Mouse (Mus musculus): ENCODE results near the gene Eif4e3.

Eif4e3 gene

DNA sequence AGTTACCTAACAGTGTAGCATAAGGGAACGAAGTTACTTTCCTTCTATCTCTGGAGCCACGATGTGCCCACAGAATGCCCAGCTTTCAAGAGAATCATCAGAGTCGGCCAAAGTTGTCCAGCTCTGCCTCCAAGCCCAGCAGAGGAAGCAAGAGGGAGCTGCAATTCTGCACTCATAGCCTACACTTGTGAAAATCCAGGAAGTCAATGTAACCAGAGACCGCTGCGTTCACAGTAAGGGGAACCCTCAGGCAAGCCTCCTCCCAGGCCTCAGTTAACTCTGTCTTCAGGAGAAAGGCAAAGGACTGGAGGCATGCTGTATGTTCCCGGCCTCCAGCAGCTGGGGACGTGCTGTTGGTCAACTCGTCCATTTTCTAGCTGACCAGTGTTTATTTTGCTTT lies 719 bp upstream of the Eif4e3 start:
- intact Hi-C loops (cut with DNase I), result no loop called here

DNA sequence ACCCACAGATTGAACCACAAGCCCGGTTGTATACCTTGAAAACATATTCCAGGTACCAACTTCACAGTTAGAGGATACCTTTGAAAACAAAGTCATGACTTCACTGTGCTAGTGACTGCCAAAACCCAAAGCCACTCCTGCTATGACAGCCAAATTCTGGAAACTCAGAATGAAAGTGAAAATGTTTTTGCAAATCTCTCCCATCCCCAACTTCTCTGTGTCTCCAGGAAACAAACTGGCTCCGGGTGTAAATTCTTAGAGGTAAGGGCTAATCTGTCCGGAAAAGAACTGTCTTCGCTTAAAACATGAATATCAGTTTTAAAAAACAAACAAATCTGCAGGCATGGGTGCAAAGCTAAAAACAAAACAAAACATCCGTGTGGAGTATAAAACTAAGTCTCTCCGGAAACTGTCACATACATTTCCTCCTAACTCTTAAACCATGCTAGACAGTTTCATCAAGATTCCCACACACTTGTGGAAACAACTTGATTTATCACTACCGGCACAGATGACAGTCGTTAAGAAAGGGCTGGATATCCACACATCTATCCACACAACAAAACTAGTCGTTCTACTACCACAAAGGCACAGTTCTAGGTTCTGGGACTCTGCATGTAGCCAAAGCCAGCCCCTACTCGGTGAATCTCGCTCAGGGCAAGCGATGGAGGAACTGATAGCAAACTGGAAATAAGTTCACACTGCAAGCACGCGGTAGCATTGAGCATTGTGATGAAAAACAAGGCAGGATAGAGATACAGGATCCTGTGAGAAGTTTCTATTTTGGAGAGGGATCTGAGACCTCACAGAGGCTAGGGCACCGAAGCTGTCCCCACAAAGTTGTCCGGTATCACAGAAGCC lies 884 bp downstream of the Eif4e3 start:
- intact Hi-C loops (cut with DNase I), result no loop called here

DNA sequence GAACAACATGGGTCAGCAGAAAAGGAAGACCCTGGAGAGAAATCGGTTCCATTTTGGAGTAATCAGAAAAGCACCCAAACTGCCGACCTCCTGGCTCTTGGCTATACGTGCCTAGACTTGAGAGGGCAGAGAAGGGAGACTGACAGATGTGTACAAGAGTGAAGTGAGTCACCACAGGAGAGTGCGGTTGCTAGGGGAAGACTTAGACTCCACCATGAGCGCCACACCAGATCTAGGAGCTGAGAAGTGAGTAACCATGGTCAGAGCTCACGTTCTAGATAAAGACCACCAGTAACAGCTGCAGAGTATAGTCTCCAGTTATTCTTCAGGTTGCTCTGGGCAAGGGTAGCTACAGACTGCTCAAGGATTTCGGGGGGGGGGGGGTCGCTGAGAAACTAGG lies 3.3 kb downstream of the Eif4e3 start:
- intact Hi-C loops (cut with DNase I), result no loop called here

DNA sequence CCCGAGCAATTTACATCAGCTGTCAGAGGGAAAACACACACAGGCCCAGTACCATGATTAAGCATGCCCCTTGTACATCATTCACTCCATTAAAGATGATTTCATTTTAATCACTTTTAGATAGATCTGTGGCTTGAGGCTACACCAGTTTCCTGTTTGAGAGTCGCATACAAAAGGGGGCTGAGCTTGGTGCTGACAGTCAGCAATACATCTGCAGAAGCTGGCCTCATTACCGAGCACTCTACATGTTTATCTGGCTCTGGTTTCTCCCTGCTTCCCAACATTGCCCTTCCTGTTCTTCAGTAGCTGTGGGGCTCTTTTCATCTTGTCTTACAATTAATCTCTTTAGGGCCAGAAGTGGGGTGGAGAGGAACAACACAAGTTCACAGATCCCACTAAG lies 6.1 kb downstream of the Eif4e3 start:
- intact Hi-C loops (cut with DNase I), result no loop called here

DNA sequence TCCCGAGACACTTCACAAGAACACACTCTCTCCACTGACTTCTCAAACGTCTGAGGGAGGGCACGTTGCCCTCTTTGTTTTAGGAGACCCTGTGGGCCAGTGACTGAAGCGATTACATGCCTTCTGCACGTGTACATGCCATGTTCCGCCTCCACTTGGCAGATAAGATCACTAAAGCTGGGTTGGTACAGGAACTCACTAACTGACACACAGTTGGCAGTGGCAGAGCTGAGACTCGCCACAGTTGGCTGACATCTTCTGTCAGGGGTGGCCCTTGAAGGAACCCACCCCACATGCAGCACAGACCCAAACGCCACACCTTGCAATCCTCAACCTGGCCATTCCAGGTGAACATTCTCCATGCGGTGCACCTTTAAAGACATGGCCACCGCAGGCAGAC lies 8.0 kb downstream of the Eif4e3 start:
- intact Hi-C loops (cut with DNase I), result no loop called here

DNA sequence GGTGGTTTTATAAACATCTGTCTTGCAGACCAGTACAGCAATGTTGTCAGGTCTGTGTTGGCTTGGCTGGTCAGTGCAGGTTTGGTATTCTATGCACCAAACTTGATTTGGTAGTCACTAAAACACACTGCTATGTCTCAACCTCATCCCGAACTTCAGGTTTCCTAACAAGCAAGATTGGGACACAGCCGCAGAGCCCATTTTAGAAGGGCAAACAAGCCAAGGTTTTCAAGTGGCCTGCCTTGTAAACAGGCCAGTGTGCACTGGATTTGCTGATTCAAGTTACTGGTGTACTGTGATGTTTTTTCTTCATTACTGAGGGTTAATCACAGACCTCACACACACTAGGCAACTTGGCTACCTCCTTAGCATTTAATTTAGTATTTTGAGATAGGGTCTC lies 10.5 kb downstream of the Eif4e3 start:
- intact Hi-C loops (cut with DNase I), result no loop called here

DNA sequence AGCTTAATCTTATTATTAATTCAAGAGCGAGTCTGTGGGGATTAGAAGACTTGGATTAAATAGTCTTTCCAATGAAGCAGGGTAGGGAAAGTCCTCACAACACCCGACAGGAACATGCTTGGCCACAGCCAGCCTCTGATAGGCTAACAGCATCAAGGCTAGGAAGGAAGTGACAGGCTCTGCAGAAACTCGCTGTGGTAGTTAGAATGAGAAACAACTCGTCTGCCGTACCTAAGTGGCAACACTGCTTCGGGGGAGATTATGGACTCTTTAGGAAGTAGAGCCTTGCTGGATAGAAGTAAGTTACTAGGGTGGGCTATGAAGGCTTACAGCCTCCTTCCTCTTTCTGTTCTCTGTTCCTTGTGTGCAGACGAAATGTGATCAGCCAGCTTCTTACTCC lies 11.1 kb downstream of the Eif4e3 start:
- intact Hi-C loops (cut with DNase I), result no loop called here

DNA sequence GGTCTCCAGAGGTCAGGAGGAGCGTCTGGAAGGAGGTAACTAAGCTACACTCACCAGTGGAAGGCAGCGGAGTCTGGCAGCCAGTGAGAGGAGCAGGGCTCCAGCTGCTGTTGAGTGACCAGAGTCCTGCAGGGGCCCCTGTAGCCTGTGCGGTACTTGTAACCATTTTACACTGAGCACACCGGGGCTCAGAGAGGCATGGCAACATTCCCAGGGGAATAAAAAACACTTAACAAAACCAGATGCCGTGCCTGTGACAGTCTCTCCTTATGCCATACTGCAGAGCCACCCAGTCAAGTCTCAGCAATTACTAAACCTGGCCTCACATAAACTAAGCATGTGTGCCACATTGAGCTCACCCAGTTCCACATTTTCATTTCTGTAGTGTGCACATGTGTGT lies 12.2 kb downstream of the Eif4e3 start:
- intact Hi-C loops (cut with DNase I), result no loop called here

DNA sequence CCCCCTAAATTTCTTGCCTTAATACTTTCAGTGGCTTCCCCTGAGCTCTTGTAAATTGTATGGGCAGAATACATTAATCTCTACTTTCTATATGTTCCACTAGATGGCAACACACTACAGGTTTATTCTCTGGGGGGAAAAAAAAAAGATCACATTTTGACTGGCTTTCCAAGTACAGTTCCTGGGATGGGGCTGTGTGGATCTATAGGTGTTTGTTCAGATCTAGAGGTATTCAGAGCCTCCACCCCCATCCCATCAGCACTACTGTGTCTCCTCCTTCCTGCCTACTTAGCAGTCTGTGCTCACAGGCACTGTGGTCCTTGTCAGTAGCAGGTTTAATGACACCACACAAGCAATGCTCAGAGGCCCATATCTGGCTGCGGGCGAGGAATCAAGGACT lies 14.2 kb downstream of the Eif4e3 start:
- intact Hi-C loops (cut with DNase I), result no loop called here

DNA sequence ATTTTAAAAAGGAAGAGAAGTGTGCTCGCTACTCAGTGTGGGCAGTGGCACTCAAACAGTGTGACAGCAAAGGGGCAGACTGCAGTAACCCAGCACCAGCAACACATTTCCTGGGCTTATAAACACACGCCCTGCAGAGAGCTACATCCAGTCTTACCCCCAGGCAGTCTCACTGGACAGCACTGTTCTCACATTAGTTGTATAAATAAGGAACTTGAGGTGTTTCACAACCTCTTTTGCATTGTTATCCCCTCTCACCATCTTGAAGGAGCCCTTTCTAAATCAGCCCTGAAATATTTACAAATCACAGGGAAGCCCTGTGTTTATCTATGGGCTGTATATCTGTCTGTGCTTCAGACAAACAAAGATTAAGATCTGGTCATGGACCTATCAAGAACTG lies 17.3 kb downstream of the Eif4e3 start:
- intact Hi-C loops (cut with DNase I), result no loop called here

DNA sequence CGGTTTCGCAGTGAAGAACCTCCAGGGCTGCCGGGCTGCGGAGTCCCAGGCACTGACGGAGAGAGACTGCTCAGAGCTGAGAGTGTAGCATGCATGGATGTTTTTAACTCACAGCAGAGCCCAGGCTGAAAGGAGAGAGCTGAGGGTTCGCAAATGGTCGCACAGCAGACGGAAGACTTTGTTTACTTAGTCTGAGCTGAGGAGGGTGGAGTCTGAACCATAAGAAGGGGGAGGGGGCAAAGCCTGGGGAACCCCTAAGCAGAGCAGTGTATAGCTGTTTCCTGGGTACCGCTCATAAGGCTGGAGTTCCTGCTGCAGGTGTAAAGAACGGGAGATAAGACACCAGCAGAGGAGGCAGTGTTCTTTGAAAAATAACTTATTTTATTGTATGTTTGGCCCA lies 20.2 kb downstream of the Eif4e3 start:
- intact Hi-C loops (cut with DNase I), result no loop called here

DNA sequence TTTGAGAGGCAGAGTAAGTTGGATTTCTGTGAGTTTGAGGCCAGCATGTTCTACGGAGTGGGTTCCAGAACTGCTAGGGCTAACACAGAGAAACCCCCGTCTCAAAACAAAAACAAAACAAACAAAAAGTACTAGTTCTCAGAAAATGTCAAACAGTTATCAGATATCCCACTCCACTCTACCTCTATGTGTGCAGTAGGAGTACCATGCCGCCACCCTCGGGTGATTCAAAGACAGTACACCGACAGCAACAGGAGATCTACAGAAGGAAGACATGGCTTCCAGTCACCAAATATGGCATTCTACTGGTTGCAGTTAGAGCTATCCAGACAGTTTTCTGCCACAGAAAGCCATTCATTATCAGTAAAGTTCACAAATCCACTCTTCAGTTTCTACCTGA lies 21.7 kb downstream of the Eif4e3 start:
- intact Hi-C loops (cut with DNase I), result no loop called here

DNA sequence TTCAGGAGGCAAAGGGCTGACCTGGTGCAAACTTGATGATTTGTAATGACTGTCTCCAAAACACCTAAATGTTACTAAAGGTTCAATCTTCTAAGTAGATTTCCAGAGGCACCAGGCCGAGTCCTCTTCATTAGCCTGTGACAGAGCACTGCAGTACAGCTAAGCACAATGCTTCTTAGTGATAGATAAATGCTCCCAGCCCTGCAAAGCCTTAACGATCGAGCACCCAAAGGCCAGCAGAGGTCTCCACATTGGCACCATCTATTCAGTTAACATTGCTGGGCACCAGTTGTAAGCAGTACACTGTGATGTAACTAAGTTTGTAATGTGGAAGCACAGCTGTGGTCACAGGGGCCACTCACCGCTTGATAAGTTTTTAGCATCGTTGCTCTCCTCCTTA lies 22.2 kb downstream of the Eif4e3 start:
- intact Hi-C loops (cut with DNase I), result no loop called here

DNA sequence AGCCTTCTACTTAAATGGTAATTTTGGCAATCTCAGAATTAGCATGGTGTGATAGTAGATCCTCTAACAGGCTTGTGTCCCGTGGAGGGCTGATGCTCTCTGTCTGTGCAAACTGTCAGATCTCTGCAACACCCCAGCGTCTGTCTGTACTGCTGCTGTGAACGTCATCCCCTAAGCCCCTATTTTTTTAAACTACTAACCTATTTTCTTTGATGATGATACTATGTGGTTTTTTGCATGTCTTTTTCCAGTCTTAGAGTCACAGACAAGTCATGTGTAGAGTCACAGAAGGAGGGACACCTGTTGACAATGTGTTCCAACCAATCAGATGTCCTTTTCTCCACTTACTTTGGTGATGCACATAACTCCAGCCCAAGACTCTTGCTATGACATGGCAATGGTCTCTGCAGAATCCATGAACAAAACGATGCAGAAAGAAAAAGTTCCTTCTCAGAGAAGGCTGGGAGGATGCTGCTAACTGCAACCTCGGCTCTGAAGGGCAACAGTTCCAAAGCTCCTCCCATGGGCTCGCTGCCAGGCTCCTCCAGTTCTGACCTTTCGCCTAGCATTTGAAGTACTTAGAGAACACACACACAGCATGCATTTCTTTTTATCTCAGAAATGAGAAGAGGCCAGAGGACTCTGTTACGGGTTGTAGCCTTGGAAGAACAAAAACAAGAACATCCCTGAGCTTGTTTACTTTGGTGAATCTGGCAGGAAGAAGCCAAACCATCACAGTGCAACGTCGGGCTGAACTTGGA lies 23.0 kb downstream of the Eif4e3 start:
- intact Hi-C loops (cut with DNase I), result no loop called here

DNA sequence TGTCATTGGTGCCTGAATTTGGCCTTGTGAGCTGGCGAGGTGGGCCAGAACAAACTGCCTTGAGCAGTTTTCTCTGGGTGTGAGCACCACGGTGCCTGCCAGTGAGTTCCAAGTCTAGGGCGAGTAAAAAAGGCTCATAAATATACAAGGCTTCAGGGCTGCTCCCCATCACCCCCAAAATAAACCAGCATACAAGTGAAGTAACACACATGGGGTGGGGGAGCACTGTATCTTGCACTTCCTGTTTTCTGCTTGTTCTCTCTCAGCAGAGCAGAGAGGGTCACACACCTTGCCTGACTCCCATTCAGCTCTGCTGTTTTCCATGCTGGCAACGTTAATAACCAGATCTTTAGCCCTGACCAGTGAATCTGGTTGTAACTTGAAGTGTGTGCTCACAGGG lies 29.1 kb downstream of the Eif4e3 start:
- intact Hi-C loops (cut with DNase I), result no loop called here

DNA sequence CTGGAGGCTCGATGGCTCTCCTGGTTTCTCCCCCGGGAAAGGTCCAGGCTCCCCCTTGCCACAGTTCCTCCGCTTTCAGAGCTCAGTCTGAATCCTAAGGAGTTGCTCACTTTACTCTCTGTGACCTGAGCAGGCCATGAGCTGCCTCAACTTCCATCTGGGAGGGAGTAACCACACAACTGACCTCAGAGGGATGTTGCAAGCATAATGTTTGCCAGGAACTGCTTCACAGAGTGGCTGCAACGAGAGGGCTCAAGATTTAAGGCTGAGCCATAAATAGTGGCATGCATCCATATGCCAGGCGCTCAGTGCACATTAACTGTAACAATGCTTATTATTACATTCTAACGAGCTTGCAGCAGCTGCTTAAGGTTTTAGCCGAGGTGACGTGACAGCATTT lies 29.8 kb downstream of the Eif4e3 start:
- intact Hi-C loops (cut with DNase I), result no loop called here

DNA sequence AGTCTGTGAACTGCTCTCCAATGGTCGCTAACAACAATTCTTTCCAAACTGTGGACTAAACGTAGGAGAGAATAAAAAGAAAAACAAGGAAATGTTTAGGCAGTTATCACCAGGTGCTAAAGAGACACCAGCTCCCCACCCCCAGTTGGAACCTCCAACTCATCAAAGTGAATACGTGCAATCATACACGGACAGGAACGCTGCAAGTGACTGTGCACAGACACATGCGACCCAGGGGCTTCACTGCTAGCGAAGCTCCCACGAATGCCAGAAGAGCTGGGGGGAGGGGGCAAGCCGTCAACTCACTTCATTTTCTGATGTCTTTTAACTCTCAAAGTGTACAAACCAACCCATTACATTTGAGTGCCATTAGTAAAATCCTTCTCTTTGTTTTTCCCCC lies 30.4 kb downstream of the Eif4e3 start:
- intact Hi-C loops (cut with DNase I), result no loop called here

DNA sequence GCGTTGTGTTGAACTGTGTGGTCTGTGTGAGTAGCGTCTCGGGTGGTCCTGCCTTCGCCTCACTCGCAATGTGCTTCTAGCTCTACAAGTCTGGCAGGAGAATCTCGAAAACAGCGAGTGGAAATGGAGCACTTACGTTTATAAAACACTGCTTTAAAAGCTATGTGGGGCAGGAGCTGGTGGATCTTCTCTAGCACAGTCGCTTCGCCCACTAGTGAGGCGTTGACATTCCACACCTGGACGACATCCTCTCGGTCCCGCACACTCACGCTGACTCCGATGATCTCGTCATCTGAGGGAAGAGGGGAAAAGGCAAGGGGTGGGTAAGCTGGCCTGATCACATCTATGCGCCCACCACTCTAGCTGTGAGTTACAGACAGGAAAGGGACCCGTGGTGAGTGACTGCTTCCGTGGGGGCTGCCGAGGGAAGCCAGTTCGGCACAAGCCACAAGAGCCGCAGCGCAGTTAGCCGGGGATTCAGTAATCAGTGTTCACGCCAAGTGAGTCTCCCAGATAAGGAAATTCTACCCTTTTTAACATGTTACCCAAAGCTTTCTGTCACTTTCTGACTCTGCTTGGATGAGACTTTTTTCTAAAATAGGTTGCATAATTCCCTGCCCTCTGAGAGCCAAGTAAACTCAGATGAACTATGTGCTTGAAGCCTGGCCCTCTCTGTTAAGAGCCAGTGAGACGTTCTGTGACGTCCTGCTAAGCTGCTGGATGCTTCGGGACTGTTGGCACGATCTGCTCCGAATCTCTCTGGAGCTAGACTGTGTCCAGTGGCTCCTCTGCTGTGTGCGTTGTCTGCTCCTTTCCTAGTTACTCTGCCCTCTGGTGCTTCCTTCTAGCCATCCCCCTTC lies 34.2 kb downstream of the Eif4e3 start:
- intact Hi-C loops (cut with DNase I), result no loop called here

DNA sequence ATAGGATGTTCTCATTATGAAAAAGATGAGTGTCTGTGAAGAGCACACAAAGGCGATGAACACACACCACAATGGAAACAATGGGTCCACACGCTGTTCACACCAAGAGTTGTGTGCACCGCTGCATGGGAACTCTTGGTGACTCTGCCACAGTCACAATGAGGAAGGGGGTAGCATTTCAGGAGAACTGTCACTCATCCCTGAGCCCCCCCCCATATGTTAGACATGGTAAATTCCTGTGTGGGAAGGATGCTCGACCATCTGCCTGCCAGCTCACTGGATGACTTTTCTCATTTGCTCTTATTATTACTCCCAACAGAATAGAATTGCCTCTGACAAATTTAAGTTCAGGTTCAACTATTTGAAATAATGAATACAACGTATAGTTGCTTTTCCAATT lies 34.9 kb downstream of the Eif4e3 start:
- intact Hi-C loops (cut with DNase I), result no loop called here

DNA sequence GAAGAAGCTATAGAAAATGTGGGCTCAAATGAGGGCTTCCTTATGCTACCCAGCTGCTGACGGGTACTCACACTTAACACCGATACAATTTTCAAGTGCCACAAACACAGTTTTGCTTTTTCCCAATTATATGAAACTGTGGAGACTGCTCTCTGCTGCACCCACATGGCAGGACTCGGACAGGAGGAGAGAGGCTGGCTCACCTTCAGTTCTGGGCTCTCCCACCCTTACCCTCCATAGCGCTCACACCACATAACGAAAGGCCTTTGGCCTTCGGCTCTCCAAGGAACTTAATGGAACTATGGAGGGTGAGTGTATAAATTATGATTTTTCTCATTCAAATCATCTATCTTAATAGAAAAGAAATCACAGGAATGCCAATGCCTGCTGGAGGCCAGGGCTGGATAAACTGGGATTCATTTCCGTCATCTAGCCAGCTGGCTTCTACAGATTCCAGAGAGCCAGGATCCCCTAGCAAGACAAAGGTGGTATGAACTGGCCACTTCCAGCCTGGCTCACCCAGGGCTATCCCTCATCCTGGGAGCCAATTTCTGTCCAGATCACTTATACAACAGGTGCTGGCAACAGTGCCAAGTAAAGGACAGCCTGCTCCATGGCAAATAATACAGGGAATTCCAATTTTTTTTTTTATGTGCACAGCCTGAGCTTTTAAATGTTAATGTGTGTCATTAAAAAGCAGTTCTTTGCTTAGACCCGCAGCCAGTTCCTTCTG lies 36.7 kb downstream of the Eif4e3 start:
- intact Hi-C loops (cut with DNase I), result no loop called here

DNA sequence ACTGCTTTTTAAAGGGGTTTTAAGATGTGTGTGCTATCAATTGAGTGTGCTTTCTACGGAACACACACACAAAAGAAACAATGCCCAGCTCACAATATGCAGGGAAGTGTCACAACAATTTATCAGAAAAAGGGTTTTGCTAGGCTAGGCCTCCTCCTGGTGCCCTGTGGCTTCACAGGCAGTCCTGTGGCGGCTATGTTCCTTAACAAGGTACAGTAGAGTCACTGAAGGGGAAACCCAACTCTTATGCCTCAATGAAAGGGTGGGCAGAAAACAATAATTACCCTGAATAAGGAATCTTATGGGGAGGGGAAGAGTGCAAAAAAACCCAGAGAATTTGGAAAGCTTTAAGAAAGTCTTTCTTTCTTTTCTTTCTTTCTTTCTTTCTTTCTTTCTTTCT lies 40.2 kb downstream of the Eif4e3 start:
- intact Hi-C loops (cut with DNase I), result no loop called here

Data from adrenal gland (tissue).